Mouse (Mus musculus) embryonic facial prominence, embryonic 10.5 days (tissue): ENCODE data around the gene Mcm10. TPM values are rescaled to one million over a fixed set of nuclear protein-coding genes. Genes with fewer than 3 reads are reported as not detected.

ENCODE experiments used
- DNase-seq: peaks from one replicate; pipeline ENCODE4 v3.0.0-alpha.2; 2017; ENCODE audit warnings: low spot score
- H3K27ac ChIP-seq: fragments of 300-500 bp; sonication (generic); replicated peaks from 2 replicates; pipeline ENCODE4 v1.5.1; 2016; ENCODE audit warnings: mild to moderate bottlenecking
- H3K27me3 ChIP-seq: fragments of 300-500 bp; sonication (generic); replicated peaks from 2 replicates; pipeline ENCODE4 v1.6.1; 2016; ENCODE audit warnings: low read depth, mild to moderate bottlenecking; ENCODE audit not compliant: poor library complexity, severe bottlenecking
- H3K36me3 ChIP-seq: fragments of 300-500 bp; sonication (generic); replicated peaks from 2 replicates; pipeline ENCODE4 v1.6.1; 2016; ENCODE audit warnings: mild to moderate bottlenecking, moderate library complexity
- H3K4me1 ChIP-seq: fragments of 300-500 bp; sonication (generic); 2 replicates; pipeline ENCODE4 v1.6.1; 2016
- H3K4me3 ChIP-seq: fragments of 300-500 bp; sonication (generic); 2 replicates; pipeline ENCODE4 v1.5.1; 2016; ENCODE audit warnings: mild to moderate bottlenecking, moderate library complexity
- H3K9me3 ChIP-seq: fragments of 300-500 bp; sonication (generic); 2 replicates; pipeline ENCODE4 v1.6.1; 2016; ENCODE audit warnings: mild to moderate bottlenecking
- WGBS: fragments of 180-500 bp; shearing (Covaris S2); methylation state at CpG from one replicate; pipeline ENCODE4 v1.1.7; 2016; 5-methylcytosine and 5-hydroxymethylcytosine counted together
- polyA plus RNA-seq: library from polyadenylated mRNA; unstranded; fragments of >200 nt; fragmentation: Nextera tagmentation; extraction: Ambion mirVana; gene quantifications from 2 replicates; pipeline ENCODE4 v1.2.1, GENCODE M21; 2016

Gene Mcm10
- polyA plus RNA-seq, 1 experiment from 2014 or later: 76.4 TPM

DNA sequence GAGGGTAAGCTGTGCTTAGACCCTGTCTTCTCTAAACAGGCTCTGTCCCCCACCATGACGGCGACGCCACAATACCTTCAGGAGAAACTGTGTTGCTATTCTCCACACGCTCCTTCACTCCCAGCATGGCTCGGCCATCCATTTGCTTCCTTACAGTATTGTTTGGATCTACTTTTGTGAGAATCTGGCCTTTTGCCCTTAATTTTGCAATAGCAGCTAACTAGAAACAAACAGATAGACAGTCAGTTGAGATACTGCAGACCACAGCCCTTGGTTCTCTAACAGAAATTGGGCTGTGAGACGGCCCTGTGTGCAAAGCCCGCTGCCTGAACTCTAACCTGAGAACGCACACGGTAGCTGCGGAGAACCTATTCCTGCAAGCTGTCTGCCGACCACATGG lies 16.9 kb downstream of the Mcm10 start:
- H3K4me1 ChIP-seq: no peaks in the 10 kb centered on the region
- peaks cover 99% of the 10 kb centered on the region for H3K36me3 ChIP-seq
- 94% methylated on average over 11 of the region's 11 CpGs for WGBS
- DNase-seq: no peak
- no peaks in the 10 kb centered on the region for H3K9me3 ChIP-seq
- H3K4me3 ChIP-seq: no peak overlapping the region
- H3K27me3 ChIP-seq: no peaks in the 10 kb centered on the region
- H3K27ac ChIP-seq: no peak overlapping the region

DNA sequence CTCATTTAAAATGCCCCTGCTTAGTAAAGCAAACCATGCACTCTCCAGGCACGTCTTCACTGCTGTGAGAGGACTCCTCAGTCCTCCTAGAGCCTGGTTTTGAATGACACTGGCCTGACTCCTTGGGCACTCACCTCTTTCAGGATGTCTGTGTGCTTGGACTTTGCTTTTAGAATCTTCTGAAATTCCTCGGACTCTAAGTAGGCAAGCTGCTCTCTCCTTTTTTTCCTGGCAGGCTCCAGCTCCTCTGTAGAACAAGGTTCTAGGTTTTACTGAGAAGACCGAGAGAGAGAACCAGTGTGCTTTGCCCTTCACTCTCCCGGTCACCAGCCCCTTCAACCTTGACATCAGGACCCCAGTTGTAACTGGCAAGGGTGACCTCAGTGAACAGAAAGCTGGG lies 18.2 kb downstream of the Mcm10 start:
- no peaks in the 10 kb centered on the region for H3K9me3 ChIP-seq
- no peak overlapping the region for H3K4me3 ChIP-seq
- WGBS: 89% methylated on average over 4 of the region's 4 CpGs
- no peak for DNase-seq
- no peak overlapping the region for H3K27ac ChIP-seq
- H3K36me3 ChIP-seq: peaks cover 98% of the 10 kb centered on the region
- no peaks in the 10 kb centered on the region for H3K27me3 ChIP-seq
- H3K4me1 ChIP-seq: no peaks in the 10 kb centered on the region

DNA sequence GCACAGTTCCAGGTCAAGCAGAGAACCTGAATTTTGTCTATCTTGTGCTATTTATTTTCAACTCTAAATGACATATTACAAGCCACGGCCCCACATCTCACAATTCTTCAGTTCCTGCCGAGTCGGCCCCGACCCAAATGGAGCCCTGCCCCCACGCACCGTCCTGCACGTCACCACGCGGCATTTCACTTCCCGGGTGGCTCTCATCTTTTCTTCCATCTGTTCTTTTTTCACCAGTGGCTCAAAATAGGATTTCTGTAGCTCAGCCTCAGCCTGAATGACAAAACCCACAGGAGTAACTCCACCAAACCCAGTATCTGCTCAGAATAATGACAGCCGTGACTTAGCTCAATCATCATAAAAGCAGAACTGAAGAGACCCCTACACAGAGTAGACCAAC lies 19.0 kb downstream of the Mcm10 start:
- no peak overlapping the region for H3K4me3 ChIP-seq
- H3K27ac ChIP-seq: no peak overlapping the region
- DNase-seq: no peak
- no peaks in the 10 kb centered on the region for H3K27me3 ChIP-seq
- 94% methylated on average over 11 of the region's 11 CpGs for WGBS
- peaks cover 94% of the 10 kb centered on the region for H3K36me3 ChIP-seq
- no peaks in the 10 kb centered on the region for H3K9me3 ChIP-seq
- no peaks in the 10 kb centered on the region for H3K4me1 ChIP-seq

DNA sequence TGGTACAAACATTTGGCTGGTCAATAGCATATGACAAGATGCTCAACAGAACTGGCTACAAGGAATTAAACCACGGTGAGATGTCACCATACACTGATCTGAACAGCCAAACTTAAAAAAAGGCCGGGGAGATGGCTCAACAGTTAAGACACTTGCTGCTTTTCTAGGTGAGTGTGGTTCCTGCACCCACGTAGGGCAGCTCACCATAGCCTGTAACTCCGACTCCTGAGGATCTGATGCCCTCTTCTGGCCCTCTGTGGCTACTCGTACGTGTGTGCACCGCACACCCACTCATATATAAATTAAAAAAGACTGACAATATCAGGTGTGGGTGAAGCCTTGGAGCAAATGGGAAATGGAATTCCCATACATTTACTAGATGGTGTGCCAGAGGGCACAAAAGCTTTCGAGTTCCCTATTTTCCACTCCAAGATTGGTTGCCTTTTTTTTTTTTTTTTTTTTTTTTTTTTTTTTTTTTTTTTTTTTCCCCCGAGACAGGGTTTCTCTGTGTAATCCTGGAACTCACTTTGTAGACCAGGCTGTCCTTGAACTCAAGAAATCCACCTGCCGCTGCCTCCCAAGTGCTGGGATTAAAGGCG lies 23.7 kb downstream of the Mcm10 start:
- Histone ChIP-seq H3K4me1 (peaks cover 4% of the 10 kb centered on the region), H3K4me3 (no peak overlapping the region), H3K36me3 (peaks cover 47% of the 10 kb centered on the region), H3K27me3 (no peaks in the 10 kb centered on the region), H3K9me3 (no peaks in the 10 kb centered on the region), H3K27ac (no peak overlapping the region)
- DNase-seq: no peak
- 75% methylated on average over 11 of the region's 11 CpGs for WGBS

DNA sequence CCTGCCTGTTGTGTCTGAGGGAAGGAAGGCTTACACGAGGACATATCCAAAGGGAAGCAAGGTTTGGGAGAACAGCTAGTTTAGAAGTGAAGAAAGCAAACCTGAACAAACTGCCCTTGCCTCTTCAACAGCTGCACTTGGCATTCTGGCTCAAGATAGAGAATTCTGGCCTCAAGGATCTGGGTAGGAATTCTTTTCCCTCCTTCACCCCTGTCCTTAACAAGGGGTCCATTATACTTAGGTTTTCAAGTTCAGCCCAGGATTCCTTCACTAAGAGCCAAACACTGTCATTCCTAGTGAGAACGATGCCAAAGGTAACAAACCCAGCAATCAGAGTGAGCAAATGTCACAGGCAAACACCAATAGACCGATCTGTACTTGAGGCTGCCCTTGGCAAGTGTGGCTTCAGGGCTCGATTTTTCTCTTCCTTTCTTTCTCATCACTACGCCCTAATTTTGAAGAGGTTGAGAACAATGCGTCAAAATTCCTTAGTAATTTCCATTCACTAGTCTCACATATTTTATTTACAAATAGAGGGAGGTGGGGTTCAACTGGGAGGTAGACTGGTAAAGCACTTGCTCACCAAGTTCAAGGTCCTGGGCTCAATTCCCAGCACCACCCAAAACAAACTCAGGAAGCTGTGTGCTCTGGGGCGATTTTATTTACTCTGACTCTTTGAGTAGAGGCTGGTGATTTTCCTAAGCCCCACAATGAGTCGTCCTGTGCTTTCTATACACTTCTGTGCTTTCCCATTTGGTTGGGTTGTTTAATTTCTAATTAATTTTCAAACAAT lies 25.0 kb downstream of the Mcm10 start:
- Histone ChIP-seq H3K9me3 (no peaks in the 10 kb centered on the region), H3K4me1 (peaks cover 6% of the 10 kb centered on the region), H3K36me3 (peaks cover 34% of the 10 kb centered on the region), H3K27ac (no peak overlapping the region), H3K27me3 (no peaks in the 10 kb centered on the region), H3K4me3 (no peak overlapping the region)
- 80% methylated on average over 8 of the region's 8 CpGs for WGBS
- DNase-seq: no peak

DNA sequence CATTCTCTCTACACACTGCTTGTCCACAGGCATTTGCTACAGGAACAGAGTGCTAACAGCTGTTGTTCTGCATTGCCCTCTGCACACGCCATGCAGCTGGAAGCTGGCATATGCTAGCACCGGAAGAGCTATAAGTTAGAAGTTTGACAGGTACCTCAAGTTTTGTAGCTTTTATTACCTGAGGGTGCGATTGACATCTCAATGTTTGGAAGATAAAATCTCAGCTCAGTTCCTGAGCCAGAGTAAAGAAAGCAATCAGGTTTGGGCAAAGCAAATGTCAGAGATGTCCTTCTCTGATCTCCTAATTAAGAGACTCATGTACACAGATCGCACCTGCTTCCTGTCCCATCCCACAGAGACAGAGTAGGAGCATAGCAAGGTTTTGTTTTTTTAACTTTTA lies 25.8 kb downstream of the Mcm10 start:
- no peaks in the 10 kb centered on the region for H3K27me3 ChIP-seq
- peaks cover 26% of the 10 kb centered on the region for H3K36me3 ChIP-seq
- WGBS: 89% methylated on average over 4 of the region's 4 CpGs
- H3K27ac ChIP-seq: no peak overlapping the region
- no peaks in the 10 kb centered on the region for H3K9me3 ChIP-seq
- no peak overlapping the region for H3K4me3 ChIP-seq
- peaks cover 6% of the 10 kb centered on the region for H3K4me1 ChIP-seq
- DNase-seq: no peak

DNA sequence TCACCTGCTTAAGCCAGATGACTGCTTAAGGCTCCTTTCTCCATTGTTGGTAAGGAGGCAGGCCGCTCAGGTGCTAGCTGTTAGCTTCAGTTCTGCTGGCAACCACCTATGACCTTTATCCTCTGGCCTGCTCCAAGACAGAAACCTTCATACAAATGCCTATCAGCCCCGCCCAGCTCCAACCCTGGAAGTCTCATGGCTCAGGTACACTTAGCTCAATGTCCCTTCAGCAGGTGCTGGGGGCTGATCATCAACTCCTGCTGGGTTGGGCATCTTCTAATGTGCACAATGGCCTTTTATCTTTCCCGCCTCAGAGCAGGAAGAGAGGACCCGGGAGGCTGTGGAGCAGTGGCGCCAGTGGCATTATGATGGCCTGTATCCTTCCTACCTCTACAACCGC lies 27.6 kb downstream of the Mcm10 start:
- Histone ChIP-seq H3K4me3 (no peak overlapping the region), H3K27me3 (no peaks in the 10 kb centered on the region), H3K4me1 (peaks cover 6% of the 10 kb centered on the region), H3K9me3 (no peaks in the 10 kb centered on the region), H3K36me3 (peaks cover 9% of the 10 kb centered on the region), H3K27ac (no peak overlapping the region)
- no peak for DNase-seq
- WGBS: 77% methylated on average over 6 of the region's 6 CpGs

- Histone ChIP-seq H3K9me3 (no peaks in the 10 kb centered on the region), H3K4me3 (no peak overlapping the region), H3K27me3 (no peaks in the 10 kb centered on the region), H3K27ac (peak overlapping the region; percentile 37), H3K36me3 (0 out of 2 replicates have a peak, but pooled peaks cover 4% of the 10 kb centered on the region), H3K4me1 (peaks cover 6% of the 10 kb centered on the region)
- WGBS: 29% methylated on average over 5 of the region's 5 CpGs
- DNase-seq: peak; percentile 16
Observed at GRCm38 (mm10) chr2:4983987-4984386, 28.6 kb downstream of the Mcm10 start.

GRCm38 (mm10) chr2:4978091-4978490 lies 34.5 kb downstream of the Mcm10 start:
- H3K4me1 ChIP-seq: peaks cover 22% of the 10 kb centered on the region
- no peaks in the 10 kb centered on the region for H3K36me3 ChIP-seq
- no peaks in the 10 kb centered on the region for H3K9me3 ChIP-seq
- 14% methylated on average over 8 of the region's 8 CpGs for WGBS
- peak overlapping the region; percentile 83 for H3K27ac ChIP-seq
- no peak overlapping the region for H3K4me3 ChIP-seq
- no peaks in the 10 kb centered on the region for H3K27me3 ChIP-seq
- DNase-seq: peak; percentile 66

DNA sequence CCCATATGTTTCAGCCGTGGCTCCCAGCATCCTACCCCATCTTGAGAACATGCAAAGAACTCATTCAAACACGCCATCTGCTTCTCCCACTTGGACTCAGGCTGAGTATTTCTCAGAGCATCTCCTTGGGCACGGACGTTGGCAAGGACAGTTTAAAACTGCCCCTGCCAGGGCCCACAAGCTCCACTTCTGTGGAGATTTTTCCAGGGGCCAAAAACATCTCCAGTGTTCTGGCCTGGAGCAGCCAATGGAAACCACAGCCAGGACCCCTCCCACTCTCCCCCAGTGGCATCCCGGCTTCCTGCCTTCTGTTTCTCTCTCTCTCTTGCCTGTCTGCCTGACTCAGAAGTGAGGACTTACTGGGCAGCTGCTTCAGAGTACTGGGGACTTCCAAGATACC lies 36.8 kb downstream of the Mcm10 start, which contains the start of gene Ucma:
Gene Ucma (plus strand): TSS at position 316 of the 400 bp plus-strand sequence.
- Histone ChIP-seq H3K27ac (peak within 1 kb of the TSS; percentile 41; the same call in 1 of the 2 replicates), H3K9me3 (no peaks in the 10 kb centered on the region), H3K27me3 (no peaks in the 10 kb centered on the region), H3K36me3 (no peaks in the 10 kb centered on the region), H3K4me1 (peaks cover 22% of the 10 kb centered on the region), H3K4me3 (no peak within 1 kb of the TSS)
- no peak for DNase-seq
- 68% methylated on average over 5 of the region's 5 CpGs for WGBS

DNA sequence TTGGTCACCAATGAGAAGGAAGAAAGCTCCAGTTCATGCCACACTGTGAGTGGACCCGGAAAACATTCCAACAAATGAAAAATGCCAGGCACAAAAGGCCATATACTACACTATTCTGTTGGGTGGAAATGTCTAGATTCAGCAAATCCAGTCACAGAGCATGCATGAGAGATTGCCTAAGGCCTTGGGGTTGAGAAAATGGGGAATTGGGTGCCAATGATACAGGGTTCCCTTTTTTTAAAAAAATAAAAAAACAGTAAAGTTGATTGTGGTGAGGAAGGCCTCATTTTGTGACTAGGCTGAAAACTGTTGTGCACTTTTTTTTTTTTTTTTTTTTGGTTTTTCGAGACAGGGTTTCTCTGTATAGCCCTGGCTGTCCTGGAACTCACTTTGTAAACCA lies 43.5 kb downstream of the Mcm10 start:
- peaks cover 4% of the 10 kb centered on the region; the same call in 1 of the 2 replicates for H3K4me1 ChIP-seq
- WGBS: 69% methylated on average over 2 of the region's 2 CpGs
- H3K27ac ChIP-seq: no peak overlapping the region
- H3K4me3 ChIP-seq: no peak overlapping the region
- no peaks in the 10 kb centered on the region for H3K27me3 ChIP-seq
- H3K9me3 ChIP-seq: no peaks in the 10 kb centered on the region
- no peaks in the 10 kb centered on the region for H3K36me3 ChIP-seq
- DNase-seq: no peak

DNA sequence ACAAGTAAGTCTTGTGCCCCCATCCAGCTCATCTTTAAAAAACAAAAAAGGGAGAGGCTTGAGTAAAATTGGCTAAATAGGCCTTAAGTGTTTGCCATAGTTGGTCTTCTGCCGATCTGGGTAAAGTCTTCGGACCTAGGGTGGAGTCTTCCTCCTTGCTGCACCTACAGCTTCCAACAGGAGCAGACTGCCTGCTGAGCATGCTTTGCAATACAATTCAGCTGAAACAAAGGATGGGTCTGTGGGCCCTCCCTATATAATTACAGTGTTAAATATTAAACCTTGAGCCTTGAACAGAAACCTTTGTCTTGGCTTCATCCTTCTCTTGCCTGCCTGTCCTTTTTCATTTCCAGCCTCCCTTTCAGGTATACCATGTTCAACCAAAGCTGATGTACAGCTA lies 44.8 kb downstream of the Mcm10 start:
- H3K27ac ChIP-seq: no peak overlapping the region
- no peak for DNase-seq
- H3K36me3 ChIP-seq: no peaks in the 10 kb centered on the region
- H3K4me1 ChIP-seq: no peaks in the 10 kb centered on the region
- no peaks in the 10 kb centered on the region for H3K27me3 ChIP-seq
- H3K4me3 ChIP-seq: no peak overlapping the region
- 97% methylated on average over 2 of the region's 2 CpGs for WGBS
- no peaks in the 10 kb centered on the region for H3K9me3 ChIP-seq

DNA sequence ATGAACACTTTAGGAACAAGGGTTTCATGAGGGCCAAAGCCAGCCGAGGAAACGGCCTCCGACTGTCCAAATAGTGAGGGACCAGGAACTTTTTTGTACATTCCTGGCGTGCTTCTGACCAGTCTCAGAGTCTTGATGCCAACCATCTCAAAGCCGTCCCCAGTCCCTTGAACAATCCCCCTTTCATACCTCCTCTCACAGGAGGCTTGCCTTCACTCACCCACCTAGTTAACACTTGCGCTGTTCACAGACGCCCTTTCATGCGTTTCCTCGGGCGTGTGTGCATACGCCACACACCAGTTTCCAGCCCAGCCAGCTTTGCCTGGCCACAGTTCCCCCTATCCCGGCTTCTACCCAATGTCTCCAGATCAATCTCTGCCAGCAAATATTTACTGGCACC lies 54.6 kb downstream of the Mcm10 start:
- no peaks in the 10 kb centered on the region for H3K9me3 ChIP-seq
- no peaks in the 10 kb centered on the region for H3K36me3 ChIP-seq
- H3K4me1 ChIP-seq: no peaks in the 10 kb centered on the region
- no peak overlapping the region for H3K27ac ChIP-seq
- 84% methylated on average over 12 of the region's 12 CpGs for WGBS
- no peak for DNase-seq
- no peaks in the 10 kb centered on the region for H3K27me3 ChIP-seq
- H3K4me3 ChIP-seq: no peak overlapping the region
